Mouse (Mus musculus) spleen, postnatal 10 days (tissue): ENCODE measurements at regions not wholly inside any gene's neighbourhood (a gene's known extent, or its start where the extent isn't known, plus 50 kb on each side); places are given as distances from the start of the nearest gene placed in this dataset.
A peak's percentile ranks its signal among the peaks of the same experiment; 100 is the strongest.

Experiments
- DNase-seq, 2 experiments: peaks; one replicate each; pipeline ENCODE4 v3.0.0; 2021 to 2022; ENCODE audit warnings: low spot score in 2 of 2

GRCm38 (mm10) chr15:50246418-50247186 lies 3638.1 kb upstream of the Gm7489 start:
- DNase-seq, result no peak

GRCm38 (mm10) chr15:50260057-50260456 lies 3624.6 kb upstream of the Gm7489 start:
- DNase-seq, result no peak

GRCm38 (mm10) chr15:50261245-50261872 lies 3623.3 kb upstream of the Gm7489 start:
- peak in 1 of 2 experiments; percentile 35 for DNase-seq

- no peak for DNase-seq
Measured at GRCm38 (mm10) chr15:50267542-50267941, 3617.2 kb upstream of the Gm7489 start.

- DNase-seq, result no peak
Measured at GRCm38 (mm10) chr15:50271646-50272045, 3613.1 kb upstream of the Gm7489 start.

GRCm38 (mm10) chr15:50282576-50282975 lies 3602.1 kb upstream of the Gm7489 start:
- DNase-seq, result no peak

GRCm38 (mm10) chr15:50283491-50283890 lies 3601.2 kb upstream of the Gm7489 start:
- no peak for DNase-seq

GRCm38 (mm10) chr15:50301831-50302230 lies 3582.9 kb upstream of the Gm7489 start:
- no peak for DNase-seq

GRCm38 (mm10) chr15:50304085-50304484 lies 3580.6 kb upstream of the Gm7489 start:
- DNase-seq, result no peak

- no peak for DNase-seq
Measured at GRCm38 (mm10) chr15:50320796-50321195, 3563.9 kb upstream of the Gm7489 start.

- no peak for DNase-seq
Measured at GRCm38 (mm10) chr15:50345536-50345935, 3539.2 kb upstream of the Gm7489 start.

GRCm38 (mm10) chr15:50346953-50347352 lies 3537.8 kb upstream of the Gm7489 start:
- DNase-seq, result no peak

- no peak for DNase-seq
Measured at GRCm38 (mm10) chr15:50360033-50360988, 3524.4 kb upstream of the Gm7489 start.

- peak in 1 of 2 experiments; percentile 17 for DNase-seq
Measured at GRCm38 (mm10) chr15:50361334-50361733, 3523.4 kb upstream of the Gm7489 start.

GRCm38 (mm10) chr15:50361751-50362507 lies 3522.8 kb upstream of the Gm7489 start:
- DNase-seq, result no peak

- no peak for DNase-seq
Measured at GRCm38 (mm10) chr15:50400006-50400781, 3484.5 kb upstream of the Gm7489 start.

GRCm38 (mm10) chr15:50401386-50401785 lies 3483.3 kb upstream of the Gm7489 start:
- DNase-seq, result no peak

- DNase-seq, result no peak
Measured at GRCm38 (mm10) chr15:50402551-50402950, 3482.2 kb upstream of the Gm7489 start.

- no peak for DNase-seq
Measured at GRCm38 (mm10) chr15:50403883-50404282, 3480.8 kb upstream of the Gm7489 start.

- DNase-seq, result no peak
Measured at GRCm38 (mm10) chr15:50408985-50409384, 3475.7 kb upstream of the Gm7489 start.

- no peak for DNase-seq
Measured at GRCm38 (mm10) chr15:50417641-50418040, 3467.1 kb upstream of the Gm7489 start.
